Mouse (Mus musculus) adrenal gland, postnatal 14 days (tissue): ENCODE data around the gene Slc25a19. TPM values are rescaled to one million over a fixed set of nuclear protein-coding genes. Genes with fewer than 3 reads are reported as not detected.

Experiments
- DNase-seq: peaks from one replicate; pipeline ENCODE4 v3.0.0; 2021; ENCODE audit warnings: mixed read lengths
- total RNA-seq: library from RNA; stranded (reverse); gene quantifications from 2 replicates; pipeline ENCODE4 v1.2.3, GENCODE M21; 2021

Gene Slc25a19
- total RNA-seq, 1 experiment from 2014 or later = 181 TPM

DNA sequence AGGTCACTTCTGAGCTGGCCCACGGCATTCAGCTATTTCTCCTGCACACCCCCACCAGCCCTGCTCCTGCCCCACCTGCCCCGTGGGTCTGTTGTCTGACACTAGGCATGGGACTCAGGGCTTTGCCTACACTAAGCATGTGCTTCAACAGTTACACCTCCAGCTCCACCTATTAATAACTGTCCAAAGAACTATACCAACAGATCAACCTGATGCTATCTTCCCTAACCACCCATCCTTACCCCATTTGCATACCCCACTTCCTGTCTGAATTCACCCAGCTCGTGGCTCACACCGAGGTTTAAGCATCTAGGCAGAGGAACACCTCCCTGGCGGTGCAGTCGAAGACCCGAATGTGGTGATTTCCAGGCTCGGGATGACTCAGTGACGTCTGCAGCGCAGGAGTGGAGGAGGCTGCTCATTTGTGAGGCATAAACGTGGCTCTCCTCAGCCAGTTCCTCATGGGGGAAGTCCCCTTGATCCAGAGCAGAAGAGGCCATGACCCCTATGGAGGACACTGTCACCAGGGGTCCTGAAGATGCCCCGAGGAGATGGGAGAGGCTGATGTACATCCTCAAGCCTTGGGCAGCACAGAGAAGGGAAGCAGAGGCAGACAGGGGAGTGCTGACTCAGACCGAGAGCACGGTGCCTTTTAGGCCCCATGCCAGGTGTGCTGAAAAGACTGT, 13.0 kb upstream of the Slc25a19 start:
- no peak for DNase-seq

DNA sequence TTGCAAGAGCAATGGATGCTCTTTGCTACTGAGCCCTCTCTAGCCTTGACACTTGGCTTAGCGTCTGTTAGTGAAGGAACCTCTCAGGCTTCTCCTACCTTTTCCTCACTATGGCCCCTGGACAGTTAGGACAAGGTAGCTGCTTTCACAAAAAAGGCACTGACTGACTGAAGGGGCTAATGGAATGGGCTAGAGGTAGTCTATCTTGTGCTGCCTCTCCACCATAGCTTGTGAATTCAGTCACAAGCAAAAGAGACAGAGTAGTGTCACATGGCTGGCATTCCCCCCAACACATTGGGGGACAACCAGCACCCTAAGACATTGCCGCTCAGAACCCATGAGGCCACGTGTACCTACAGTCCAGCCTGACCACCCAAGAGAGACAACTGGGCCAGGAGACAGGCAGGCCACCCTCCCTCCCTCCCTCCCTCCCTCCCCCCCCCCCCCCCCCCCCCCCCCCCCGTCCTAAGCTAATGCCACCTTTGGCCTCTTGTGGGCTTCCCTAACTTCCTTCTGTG, 12.3 kb upstream of the Slc25a19 start:
- no peak for DNase-seq

DNA sequence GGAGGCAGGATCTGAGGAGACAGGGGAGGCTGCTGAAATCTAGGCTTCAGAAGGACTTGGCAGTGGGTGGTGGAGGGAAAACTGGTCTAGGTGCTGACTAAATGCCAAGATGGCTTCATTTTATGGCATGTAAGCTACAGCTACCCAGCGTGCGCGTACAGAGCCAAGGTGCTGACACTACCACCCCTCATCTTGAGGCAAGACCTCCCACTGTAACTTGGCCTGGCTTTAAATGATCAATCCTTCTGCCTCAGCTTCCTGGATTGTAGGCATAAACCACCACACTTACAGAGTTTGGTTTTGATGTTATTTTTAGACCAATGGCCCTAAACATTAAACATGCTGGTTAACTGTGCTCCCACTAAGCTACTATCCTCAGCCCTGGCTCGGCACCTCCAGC, 11.4 kb upstream of the Slc25a19 start:
- no peak for DNase-seq

DNA sequence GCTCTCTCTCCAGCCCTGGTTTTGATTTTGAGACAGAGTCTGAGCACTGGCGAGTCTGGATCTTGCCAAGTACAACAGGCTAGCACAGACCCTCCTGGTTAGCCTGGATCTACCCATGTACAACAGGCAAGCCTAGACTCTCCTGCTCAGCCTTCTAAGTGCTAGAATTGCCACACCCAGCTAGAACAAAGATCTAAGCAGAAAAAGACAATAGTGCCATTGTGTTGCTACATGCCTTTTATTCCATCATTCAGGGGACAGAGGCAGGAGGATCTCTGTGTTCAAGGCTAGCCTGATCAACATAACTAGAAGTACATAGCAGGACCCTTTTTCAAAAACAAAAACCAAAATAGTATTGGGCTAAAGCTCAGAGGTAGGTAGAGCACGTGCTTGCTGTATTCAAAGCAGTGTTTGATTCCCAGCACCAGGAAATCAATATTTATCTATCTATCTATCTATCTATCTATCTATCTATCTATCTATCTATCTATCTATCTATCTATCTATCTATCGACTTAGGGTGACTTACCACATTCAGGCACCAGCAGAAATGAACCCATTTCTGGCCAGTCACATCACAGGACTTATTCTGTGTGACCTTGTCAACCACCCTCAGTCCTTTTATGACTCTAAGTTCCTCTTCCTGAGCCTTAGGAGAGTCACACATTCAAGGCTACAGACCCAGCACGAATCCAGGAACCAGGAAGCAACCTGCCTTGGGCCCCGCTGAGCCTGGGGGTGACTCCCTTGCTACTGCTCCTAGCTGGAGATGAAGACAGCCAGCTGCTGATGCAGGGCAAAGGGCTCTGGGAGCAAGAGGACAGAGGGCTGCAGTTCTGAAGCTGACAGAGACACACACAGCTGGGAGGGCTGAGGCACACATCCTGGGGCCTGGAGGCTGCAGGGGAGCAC, 10.7 kb upstream of the Slc25a19 start:
- peak; percentile 47 for DNase-seq

DNA sequence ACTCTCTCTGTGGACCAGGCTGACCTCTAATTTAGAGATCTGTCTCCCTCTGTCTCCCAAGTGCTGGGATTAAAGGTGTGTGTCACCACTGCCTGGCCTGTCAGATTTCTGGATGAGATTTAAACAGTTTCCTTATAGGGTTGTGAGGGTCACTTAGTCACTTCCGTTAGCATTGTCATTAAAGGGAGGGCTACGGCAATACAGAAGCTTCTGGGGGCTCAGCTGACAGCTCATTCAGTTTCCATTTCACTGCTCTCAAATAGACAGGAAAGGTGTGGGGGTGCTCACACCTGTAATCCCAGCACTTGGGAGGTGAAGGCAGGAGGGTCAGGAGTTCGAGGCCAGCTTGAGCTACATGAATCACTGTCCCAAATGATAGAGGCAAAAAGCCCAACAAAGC, 8.9 kb upstream of the Slc25a19 start:
- DNase-seq = no peak

DNA sequence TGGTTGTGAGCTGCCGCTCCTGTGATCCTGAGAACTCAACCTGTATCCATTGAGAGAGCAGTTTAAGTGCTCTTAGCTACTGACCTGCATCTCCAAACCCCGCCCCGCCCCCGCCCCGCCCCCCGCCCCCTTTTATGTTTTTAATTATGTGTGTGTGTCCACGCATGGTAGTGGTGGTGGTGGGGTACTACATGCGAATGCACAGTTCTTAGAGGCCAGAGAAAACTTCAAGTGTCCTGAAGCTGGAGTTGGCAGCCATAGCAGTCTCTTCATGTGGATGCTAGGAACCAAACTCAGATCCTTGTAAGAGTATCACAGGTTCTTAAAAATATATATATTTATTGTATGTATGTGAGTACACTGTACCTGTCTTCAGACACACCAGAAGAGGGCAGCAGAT, 7.4 kb upstream of the Slc25a19 start:
- no peak for DNase-seq

DNA sequence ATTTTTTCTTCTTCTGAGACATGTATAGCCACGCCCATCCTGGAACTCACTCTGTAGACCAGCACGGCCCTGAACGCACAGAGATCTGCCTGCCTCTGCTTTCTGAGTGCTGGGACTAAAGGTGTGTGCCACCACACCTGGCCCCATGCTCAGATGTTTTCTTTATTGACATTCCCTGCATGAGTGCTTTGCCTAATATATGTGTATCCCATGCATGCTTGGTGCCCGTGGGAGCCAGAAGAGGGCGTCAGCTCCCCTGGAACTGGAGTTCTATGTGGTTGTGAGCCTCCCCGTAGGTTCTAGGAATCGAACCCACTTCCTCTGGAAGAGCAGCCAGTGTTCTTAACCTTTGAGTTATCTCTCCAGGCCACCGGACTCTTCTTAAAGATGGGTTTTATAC, 6.9 kb upstream of the Slc25a19 start:
- no peak for DNase-seq

DNA sequence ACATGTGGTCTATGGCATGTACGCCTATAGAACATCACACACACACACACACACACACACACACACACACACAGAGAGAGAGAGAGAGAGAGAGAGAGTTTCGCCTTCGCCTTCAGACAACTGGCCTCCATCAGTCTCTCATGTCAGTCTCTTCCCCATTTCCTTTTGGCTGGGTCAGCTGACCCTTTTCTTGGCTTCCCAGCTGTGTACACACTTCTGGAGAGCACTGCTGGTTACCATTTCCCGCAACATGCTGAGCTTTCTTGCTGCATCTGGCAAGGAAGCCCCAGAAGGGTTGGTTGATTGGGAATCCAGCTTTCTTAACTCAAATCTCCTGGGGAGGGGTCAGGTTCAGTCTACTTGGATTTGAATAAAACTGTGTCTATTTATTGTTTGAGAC, 6.0 kb upstream of the Slc25a19 start:
- DNase-seq = no peak

DNA sequence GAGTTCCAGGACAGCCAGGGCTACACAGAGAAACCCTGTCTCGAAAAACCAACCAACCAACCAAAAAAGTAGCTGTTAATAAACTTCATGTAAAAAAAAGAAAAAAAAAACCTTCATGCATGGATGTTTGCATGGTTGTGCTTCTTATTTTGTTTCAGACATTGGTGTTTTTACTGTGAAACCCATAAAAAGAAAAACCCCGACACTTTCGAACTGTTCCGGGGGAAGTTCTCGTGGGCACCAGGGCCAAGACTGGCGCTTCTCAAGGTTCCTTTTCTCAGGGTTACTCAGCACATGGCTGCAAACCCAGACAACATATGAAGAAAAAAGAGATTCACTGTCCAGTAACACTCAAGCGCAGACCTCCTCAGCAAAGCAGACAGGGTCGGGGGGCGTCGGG, 4.8 kb upstream of the Slc25a19 start:
- DNase-seq = no peak

DNA sequence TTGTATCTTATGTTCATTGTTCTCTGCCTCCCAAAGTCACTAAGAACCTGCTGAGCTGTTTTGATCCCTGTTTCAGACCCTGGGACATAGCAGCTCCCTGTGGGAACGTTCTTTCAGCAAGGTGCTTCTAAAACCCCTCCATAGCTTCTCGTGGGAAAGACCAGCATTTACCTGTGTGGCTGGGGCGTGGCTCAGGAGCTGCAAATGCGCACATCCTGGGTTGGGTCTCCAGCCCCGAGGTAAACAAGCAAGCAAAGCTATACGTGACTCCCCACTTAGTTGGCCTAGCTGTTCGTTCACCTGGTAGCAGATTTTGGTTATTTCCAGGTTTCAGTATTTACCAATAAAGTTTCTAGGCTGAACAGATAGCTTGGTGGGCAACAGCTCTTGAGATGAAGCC, 4.2 kb upstream of the Slc25a19 start:
- DNase-seq = no peak

DNA sequence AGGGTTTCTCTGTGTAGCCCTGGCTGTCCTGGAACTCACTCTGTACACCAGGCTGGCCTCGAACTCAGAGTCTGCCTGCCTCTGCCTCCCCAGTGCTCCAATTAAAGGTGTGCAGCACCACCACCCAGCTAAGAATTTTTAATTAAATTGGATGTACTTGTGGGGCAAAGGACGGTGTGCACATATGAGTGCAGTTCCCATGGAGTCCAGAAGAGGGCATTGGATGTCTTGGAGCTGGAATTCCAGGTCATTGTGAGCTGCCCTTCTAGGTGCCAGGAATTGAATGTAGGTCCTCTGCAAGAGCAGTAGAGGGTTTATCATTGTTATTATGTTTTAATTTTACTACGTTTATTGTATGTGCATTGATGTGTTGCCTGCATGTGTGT, 3.4 kb upstream of the Slc25a19 start:
- DNase-seq = peak; percentile 67

DNA sequence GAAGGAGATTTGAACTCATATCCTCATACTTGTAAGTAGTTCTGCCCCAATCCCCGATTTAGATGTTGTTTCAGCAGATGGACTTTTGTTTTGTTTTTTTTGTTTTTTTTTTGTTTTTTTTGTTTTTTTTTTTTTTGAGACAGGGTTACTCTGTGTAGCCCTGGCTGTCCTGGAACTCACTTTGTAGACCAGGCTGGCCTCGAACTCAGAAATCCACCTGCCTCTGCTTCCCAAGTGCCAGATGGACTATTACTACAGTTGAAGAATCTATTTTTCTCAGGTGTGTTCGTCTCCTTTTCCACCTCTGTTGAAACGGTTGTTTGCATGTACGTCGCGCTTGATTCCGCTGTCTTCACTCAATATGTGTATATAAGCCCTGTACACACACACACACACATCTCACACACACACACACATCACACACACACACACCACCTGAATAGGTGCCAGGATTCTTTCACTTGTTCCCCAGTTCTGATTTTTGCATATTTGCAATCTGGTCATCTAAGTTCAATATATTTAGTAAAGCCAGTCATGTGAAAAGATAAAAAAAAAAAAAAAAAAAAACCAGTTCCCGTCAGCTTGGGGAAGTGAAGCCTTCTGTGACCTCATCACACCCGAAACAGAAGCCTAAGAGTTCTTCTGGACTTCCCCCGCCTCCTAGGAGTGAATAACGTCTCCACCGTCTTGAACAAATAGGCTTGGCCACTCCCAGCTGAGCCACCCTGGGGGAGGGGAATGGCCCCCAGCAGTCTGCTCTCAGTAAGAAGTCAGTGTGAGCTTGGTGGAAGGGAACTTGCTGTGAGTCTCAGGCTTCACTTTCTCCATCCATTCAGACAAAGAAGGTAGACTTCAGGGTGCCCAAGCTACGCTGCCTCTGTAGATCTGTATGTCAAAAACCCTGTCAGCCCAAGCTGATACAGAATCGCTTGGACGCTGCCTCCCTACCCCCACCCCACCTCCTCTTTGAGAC, 2.7 kb upstream of the Slc25a19 start:
- no peak for DNase-seq

DNA sequence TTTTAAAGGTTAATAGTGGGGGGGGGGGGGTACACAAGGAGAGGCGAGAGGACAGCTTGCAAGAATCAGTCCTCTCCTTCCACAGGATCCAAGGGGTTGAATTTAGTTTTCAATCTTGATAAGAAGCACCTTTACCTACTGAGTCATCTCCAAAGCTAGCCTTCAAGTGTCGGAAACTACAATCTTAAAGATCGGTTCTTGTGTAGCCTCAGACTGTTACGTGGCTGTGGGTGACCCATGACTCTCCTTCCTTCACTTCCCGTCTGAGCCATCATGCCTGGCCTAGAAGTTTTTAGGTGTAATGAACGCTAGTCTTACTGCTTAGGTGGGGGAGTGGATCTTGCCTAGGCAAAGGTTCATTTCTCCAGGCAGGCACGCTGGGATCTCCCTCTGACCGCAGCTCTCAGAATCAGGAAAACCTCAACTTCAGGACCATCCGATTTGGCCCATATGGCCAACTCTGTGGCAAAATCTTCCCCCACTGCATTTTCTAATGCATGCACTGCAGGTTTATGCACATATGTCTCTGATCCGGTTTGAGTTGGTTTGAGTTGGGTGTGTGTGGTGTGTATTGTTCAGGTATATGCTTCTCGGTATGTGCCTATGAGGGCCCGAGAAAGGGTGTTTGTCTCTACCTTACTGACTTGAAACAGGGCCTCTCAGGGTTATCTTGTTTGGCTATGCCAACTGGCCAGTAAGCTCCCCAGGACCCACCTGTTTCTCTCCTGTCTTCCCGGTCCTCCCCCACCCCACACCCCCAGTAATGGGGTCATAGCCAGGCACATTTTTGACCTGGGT, 1.8 kb upstream of the Slc25a19 start:
- DNase-seq = no peak

DNA sequence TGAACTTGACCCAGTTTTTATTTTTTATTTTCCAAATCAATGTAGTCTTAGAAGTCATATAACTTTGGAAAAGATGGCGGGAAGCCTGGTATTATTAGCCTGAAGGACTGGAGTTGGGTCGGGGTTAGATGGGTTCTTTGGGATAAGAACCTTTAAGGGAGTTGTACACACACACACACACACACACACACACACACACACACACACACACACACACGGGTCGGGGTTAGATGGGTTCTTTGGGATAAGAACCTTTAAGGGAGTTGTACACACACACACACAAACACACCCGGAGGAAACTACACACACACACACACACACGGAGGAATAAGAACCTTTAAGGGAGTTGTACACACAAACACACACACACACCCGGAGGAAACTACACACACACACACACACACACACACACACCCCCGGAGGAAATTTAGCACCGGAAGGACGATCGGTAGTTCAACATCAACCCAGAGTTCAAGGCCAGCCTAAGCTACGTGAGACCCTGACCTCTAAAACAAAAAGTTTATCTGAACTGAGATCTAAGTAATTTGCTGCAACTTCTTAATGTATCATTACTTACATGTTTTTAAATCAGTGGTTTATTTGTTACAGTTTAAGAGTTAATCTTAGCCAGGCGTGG, 488 bp upstream of the Slc25a19 start:
- no peak for DNase-seq

DNA sequence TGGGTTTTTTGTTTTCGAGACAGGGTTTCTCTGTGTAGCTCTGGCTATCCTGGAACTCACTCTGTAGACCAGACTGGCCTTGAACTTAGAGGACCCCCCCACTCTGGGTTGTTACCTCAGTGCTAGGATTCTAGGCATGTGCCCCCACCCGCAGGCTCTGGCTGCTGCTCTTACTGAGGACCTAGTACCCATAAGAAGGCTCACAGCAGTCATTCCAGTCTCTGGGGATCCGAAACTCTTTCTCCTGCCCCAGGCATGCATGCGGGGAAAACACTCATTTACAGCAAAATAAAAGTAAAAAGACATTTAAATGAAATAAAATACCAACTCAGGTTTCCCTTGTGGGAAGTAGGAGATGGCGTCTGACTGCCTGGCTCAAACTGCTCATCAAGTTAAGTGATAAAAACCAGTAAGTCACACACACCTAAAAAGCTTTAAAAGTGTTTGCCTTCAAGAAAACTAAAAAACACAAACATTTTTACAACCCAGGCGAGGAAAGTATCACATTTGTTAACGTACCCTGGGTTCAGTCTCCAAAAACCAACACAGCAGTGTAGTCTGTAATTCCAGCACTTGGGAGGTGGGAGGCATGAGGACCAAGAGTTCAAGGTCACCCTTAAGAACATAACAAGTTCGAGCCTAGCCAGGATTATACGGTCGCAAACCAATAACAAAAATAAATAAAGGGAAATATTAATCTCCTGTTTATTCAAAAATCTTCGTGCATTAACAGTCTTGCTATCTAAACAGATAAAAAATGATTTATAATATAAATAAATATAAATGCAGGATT, 1.1 kb downstream of the Slc25a19 start:
- no peak for DNase-seq

DNA sequence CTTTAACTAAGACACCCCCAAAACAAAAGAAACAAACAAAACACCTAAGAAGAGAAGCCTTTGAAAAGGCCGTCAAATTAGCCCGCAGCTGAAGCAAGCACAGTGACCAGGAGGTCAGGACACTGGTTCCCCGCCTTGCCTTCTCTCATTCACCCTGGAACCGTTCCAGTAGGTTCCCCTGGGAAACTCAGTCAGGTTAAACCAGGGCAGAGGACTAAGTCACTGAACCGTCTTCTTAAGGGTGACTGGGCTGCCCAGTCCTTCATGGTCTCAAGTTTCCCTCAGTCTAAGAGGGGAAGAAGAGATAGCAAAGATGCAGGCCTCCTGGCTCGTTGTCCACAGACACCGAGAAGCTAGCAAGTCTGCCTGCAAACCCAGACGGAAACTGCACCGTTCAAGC, 2.2 kb downstream of the Slc25a19 start:
- DNase-seq = peak; percentile 82

DNA sequence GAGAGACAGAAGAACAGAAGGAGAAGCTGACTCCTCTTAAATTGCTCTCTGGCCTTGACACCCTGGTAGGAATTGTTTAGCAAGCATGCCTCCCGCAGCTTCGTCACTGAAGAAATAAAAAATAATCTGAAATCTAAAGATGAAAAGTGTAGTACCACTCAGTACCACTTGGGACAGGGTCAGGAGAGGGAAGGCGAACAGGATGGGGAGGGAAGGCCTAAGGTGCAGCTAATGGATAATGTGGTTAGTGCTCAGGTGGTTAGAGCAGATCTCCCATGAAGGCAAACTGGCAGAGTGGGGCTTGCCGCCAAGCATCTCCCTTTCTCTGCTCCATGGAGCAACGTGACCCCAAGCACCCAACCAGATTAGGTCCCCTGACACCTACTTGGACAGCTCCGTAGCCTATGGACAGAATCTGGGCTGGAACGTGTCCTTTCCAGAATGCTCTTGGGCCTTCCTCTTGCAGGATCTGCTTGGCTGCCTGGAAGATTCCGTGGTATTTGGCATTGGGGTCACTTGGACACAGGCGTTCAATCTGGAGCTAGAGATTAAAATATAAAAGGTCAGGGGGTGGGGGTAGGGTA, 4.5 kb downstream of the Slc25a19 start:
- DNase-seq = peak; percentile 54

DNA sequence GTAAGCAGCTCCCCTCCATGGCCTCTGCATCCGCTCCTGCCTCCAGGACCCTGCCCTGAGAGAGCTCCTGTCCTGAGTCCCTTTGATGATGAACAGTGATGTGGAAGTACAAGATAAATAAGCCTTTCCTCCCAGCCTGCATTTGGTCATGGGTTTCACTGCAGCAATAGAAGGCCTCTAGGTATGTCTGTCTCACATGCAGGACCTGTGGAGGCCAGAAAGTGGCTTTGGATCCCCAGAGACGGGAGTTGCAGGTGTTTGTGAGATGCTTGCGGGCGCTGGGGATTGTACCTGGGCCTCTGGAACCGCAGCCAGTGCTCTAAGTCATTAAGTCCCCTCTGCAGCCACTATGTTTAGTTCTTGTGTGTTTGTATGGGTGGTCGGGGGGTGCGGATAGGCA, 8.1 kb downstream of the Slc25a19 start:
- no peak for DNase-seq

DNA sequence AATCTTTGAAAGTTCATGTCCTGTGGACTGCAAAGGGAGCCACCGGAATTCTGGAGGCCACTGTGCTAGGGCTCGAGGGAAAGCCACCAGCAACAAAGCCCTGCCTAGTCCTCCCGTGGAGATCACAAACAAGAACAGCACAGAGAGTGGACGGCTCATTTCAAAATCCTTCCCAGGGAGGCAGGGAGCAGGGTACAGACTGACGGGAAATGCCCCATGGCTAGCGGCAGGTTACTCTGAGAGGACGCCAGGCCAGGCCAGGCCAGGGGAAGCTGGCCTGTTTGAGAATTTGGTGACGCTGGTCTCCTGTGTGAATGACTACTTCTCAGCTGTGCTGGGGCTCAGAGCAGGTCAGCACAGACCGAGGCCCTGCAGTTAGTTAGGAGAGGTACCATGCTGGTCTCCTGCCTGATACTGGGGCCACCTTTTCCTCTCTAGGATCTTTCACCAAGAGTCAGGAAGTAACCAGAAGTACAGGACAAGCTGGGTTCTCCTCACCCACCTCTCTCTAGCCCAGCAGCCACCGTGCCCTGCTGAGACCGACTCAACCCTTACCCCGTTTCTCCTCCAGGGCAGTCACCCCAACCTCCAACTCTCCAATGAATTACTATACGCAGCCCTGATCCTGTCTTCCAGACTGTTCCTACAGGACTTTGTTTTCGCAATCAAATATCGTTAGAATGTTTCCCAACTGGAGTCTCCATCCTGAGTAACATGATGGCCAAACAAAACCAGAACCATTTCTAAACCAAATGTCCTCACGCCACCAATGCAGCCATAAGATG, 9.2 kb downstream of the Slc25a19 start:
- DNase-seq = no peak
